Mouse (Mus musculus) kidney, postnatal 10 days (tissue): ENCODE data around the gene Zswim4.

Experiments
- DNase-seq: peaks from one replicate; pipeline ENCODE4 v3.0.0; 2021; ENCODE audit warnings: mixed read lengths

Zswim4 gene

GRCm38 (mm10) chr8:84200126-84200555, 36.7 kb downstream of the Zswim4 start:
- peak; percentile 53 for DNase-seq

- DNase-seq, result no peak
These were observed 37.3 kb downstream of the Zswim4 start for GRCm38 (mm10) chr8:84199348-84200125.

- DNase-seq, result no peak
These were observed 38.0 kb downstream of the Zswim4 start for GRCm38 (mm10) chr8:84198871-84199270.

- DNase-seq, result peak; percentile 93
These were observed 38.7 kb downstream of the Zswim4 start for GRCm38 (mm10) chr8:84197922-84198774.

GRCm38 (mm10) chr8:84197141-84197921, 39.5 kb downstream of the Zswim4 start:
- DNase-seq, result peak; percentile 96

GRCm38 (mm10) chr8:84194224-84194743, 42.6 kb downstream of the Zswim4 start:
- DNase-seq, result no peak

- peak; percentile 12 for DNase-seq
These were observed 43.3 kb downstream of the Zswim4 start for GRCm38 (mm10) chr8:84193566-84193965.

GRCm38 (mm10) chr8:84193161-84193560, 43.7 kb downstream of the Zswim4 start:
- no peak for DNase-seq

GRCm38 (mm10) chr8:84192555-84192954, 44.3 kb downstream of the Zswim4 start:
- DNase-seq, result peak; percentile 92

- DNase-seq, result peak; percentile 79
These were observed 44.8 kb downstream of the Zswim4 start for GRCm38 (mm10) chr8:84192023-84192422.

GRCm38 (mm10) chr8:84190191-84190867, 46.5 kb downstream of the Zswim4 start:
- DNase-seq, result peak; percentile 51

- DNase-seq, result peak; percentile 80
These were observed 47.3 kb downstream of the Zswim4 start for GRCm38 (mm10) chr8:84189603-84190002.

GRCm38 (mm10) chr8:84188671-84189070, 48.2 kb downstream of the Zswim4 start:
- peak; percentile 35 for DNase-seq

GRCm38 (mm10) chr8:84187065-84187755, 49.6 kb downstream of the Zswim4 start:
- DNase-seq, result peak; percentile 81

GRCm38 (mm10) chr8:84186547-84186946, 50.3 kb downstream of the Zswim4 start:
- DNase-seq, result peak; percentile 84

- no peak for DNase-seq
These were observed 51.7 kb downstream of the Zswim4 start, which contains the start of gene Nanos3 for GRCm38 (mm10) chr8:84185117-84185516. Nanos3 (minus strand) TSS chr8:84185217.

- no peak for DNase-seq
These were observed 52.5 kb downstream of the Zswim4 start for GRCm38 (mm10) chr8:84184085-84185043.

- peak; percentile 67 for DNase-seq
These were observed 53.4 kb downstream of the Zswim4 start for GRCm38 (mm10) chr8:84183261-84184084.

- no peak for DNase-seq
These were observed 54.0 kb downstream of the Zswim4 start for GRCm38 (mm10) chr8:84182833-84183232.
